Mouse (Mus musculus): ENCODE results near the gene Atraid. TPM values are rescaled to one million over a fixed set of nuclear protein-coding genes. Genes with fewer than 3 reads are reported as not detected.
"Not testable (repeated sequence)": the region's sequence is repeated elsewhere in the genome, so short reads cannot be mapped to it uniquely, and the experiment has no call there.

The Atraid gene
- total RNA-seq, 2 experiments from 2014 or later, result 64.1 to 113 TPM

DNA sequence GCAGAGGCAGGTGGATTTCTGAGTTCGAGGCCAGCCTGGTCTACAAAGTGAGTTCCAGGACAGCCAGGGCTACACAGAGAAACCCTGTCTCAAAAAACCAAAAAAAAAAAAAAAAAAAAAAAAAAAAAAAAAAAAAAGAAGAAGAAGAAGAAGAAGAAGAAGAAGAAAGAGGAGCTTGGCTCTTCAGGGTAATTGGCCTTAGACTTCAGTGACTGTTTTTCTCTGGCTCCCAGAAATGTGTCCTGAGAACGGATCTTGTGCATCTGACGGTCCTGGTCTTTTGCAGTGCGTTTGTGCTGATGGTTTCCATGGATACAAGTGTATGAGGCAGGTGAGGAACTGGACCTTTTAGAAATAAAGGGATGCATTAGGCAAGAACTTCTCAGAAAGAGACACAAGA is 5.6 kb downstream of the Atraid start:
- not testable (repeated sequence) for ATAC-seq (replicated peaks; ENCODE audit: poor library complexity)

DNA sequence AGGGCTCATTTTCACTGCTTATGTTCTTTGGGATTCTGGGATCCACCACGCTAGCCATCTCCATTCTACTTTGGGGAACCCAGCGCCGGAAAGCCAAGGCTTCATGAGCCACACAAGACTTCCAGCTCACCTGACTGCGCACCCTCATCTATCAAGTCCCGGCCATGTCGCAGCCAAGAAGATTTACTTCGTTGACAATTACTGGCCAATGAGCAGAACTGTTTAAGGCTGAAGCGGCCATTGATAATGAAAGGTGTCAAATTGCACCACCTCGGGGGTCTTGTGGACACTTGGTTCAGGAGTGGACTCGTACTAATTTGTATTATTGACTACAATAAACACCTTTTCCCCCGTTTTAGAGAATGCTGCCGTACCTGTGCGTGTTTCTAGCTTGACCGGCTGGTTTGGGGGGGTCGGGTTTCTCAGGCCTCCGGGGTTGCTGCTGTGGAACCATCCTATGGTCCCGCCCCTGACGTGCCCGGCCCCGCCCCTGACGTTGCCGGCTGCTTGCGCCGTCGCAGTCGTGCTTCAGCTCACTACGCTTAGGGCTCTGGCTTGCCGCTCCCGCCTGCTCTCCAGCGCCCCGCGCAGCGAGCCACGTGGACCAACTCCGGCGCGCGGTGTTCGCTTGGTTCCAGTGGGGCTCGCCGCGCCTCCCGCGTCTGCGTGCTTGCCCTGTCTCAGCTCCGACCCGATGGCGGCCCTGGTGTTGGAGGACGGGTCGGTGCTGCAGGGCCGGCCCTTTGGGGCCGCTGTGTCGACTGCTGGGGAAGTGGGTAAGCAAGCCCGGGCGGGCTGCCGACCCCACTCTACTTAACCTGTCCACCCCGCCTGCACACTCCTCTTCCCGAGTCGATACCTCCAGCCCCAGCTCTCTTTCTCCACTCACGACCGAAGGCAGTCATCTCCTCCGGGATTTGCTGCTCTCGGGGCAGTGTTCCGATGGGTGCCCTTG is 6.4 kb downstream of the Atraid start, which contains the start of gene Cad:
Cad (plus strand) TSS at position 520 of the 955 bp plus-strand sequence.
- ATAC-seq (replicated peaks; ENCODE audit: poor library complexity), result peak; percentile 97

DNA sequence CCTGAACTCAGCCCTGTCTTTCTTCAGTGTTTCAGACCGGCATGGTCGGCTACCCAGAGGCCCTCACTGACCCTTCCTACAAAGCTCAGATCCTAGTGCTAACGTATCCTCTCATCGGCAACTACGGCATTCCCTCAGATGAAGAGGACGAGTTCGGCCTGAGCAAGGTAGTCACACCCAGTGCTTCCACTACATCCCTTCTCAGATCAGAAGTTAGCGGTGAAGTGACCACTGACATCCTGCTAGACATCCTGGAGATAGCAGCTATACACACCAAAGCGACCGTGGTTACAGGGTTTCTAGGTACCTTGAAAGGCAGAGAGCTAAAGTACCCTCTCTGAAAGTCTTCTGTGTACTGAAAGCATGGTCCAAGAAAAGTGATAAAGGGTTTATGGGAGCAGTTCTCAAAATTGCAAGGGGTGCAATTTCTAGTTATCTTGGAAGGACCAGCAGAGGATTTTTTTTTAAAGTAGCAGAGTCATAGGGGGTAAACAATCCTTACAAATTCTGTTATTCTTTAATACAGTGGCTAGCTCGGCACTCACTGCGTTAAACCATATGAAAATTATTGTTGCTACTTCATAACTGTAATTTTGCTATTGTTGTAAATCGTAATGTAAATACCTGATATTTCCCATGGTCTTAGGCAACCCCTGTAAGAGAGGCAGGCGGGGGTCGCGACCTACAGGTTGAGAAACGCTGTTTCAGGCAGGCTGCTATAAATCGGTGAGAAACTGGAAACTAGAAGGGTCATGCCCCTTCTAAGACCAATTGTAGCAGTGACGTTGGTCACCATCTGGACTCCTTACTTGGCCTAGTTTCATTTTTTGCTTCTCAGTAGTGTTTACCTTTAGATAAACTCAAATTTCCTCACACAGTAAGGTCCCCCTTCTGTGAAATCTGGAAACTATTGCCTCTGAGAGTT is 7.4 kb downstream of the Atraid start:
- peak; percentile 15; the same call in 1 of the 2 replicates for ATAC-seq (replicated peaks; ENCODE audit: poor library complexity)

DNA sequence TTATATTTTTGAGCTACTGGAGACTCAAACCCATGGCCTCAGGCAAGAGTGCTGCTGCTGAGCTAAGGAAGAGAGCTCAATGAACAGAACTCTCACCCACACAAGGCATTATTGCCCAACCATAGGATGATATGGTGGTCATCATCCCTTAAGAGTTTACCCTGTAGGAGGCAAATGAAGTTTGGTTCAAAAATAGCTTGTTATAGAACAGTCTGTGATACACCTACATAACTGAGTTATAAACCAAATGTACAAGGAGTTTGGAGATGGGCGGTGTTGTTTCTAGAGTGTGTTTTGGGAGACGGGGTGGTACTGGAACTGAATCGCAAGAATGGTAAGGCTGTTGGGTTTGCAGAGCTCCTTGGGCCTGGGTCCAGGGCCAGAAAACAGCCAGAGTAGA is 21.7 kb downstream of the Atraid start:
- no peak for ATAC-seq (replicated peaks; ENCODE audit: poor library complexity)

DNA sequence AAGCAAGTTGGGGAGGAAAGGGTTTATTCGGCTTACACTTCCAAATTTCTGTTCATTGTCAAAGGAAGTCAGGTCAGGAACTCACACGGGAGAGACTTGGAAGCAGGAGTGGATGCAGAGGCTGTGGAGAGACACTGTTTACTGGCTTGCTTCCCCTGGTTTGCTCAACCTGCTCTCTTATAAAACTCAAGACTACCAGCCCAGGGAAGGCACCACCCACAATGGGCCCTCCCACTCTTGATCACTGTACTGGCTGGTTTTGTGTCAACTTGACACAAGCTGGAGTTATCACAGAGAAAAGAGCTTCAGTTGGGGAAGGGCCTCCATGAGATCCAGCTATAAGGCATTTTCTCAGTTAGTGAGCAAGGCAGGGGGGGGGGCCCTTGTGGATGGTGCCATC is 22.9 kb downstream of the Atraid start:
- ATAC-seq (replicated peaks; ENCODE audit: poor library complexity), result no peak

DNA sequence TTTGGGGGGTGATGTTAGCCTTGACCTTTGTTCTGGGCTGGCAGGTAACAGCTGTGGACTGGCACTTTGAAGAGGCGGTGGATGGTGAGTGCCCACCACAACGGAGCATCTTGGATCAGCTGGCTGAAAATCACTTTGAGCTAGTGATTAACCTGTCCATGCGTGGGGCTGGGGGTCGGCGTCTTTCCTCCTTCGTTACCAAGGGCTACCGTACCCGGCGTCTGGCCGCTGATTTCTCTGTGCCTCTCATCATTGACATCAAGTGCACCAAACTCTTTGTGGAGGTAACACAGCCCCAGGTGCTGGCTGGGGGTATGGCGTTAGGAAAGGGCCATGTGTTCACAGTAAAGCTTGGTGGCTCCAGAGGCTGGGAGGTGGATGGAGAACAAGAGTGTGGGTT is 23.7 kb downstream of the Atraid start:
- no peak for ATAC-seq (replicated peaks; ENCODE audit: poor library complexity)

DNA sequence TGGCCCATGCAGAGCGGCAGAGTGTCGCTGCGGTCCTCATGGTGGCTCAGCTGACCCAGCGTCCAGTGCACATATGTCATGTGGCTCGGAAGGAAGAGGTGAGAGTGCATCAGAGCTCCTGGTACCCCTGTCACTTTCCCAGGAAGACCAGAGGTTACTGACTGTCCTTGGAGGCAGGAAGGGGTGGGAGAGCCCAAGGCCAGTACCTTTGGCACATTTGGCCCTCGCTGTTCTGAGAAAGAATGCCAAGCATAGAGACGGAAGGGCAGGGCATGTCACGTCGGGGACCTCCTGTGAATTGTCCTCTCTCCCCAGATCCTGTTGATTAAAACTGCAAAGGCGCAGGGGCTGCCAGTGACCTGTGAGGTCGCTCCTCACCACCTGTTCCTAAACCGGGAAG is 25.1 kb downstream of the Atraid start:
- ATAC-seq (replicated peaks; ENCODE audit: poor library complexity), result no peak

DNA sequence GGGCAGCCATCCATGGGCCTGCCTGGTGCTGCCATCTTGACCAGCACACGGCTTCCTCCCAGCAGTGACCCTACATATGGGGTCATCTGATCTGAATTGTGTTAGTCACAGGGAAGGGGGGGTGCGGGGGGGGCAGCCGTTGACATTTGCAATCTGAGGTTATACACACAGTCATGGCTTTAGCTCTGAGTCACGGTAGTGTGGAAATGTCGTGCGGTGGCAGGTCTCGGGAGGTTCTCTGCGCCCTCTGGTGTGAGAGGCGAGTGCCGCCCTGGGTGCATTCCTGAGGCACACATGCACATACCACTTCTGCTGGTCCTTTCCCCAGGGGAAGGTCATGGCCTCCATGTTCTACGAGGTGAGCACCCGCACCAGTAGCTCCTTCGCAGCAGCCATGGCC is 28.2 kb downstream of the Atraid start:
- ATAC-seq (replicated peaks; ENCODE audit: poor library complexity), result no peak

DNA sequence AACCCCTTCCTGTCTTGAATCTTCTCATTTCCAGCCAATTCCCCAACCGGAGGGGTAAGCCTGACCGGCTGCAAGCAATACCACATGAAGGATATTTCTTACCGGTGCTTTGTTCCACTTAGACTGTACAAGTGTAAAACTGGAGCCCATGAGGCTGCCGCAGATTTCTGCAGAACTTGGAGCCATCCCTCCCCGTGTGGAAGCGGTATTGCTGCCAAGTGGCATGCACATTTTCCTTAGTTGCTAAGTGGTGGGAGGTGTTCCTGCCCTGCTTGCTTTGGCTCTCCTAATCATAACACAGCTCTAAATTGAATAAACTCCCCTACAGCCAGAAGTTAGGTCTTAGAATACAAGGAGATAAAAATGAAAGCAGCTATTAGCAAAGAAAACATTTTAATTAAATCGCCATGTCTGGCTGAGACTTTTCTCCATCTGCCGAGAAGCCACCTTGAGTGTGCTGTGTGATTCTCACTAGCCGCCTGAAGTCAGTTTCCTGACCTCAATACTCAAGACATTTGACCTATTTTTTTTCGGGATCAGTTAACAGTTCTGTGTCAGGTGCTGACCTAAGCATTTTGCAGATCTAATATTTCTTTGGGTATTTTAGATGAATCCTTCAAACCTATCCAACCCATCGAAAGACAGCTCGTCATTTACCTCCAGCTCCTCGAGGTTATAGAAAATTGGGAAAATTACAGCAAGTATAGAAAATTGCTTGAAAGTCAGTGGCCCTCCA is 32.1 kb downstream of the Atraid start:
- no peak for ATAC-seq (replicated peaks; ENCODE audit: poor library complexity)

DNA sequence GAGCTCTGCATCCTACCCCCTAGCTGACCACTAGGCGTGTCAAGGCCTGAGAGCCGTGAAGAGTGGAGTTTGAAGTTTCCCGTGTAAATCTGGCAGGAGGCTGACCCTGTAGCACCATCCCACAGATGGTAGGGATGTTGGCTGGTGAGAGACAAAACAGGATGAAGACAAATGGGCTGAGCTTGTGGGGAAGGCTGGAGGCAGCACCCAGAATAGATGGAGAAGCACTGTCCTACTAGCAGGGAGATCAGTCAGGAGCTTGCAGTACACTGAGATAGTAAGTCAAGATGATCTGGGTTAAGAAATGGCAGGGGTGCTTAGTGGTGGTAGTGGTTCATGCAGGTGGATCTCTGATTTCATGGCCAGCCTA is 32.7 kb downstream of the Atraid start:
- no peak for ATAC-seq (replicated peaks; ENCODE audit: poor library complexity)

DNA sequence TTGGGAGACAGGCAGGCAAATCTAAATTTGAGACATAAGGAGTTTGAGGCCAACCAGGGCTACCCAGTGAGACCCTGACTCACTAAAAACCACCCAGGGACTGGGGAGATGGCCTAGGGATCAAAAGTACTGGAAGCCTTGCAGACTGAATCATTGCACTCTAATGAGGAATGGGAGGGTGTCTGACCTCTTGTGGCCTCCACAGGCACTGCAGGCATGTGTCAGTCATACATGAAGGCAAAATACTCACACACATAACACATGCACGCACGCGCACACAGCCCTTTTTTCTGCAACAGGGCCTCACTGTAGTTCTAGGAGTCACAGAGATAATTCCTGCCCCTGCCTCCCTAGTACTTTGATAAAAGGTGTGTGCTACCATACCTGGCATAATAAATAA is 33.3 kb downstream of the Atraid start:
- ATAC-seq (replicated peaks; ENCODE audit: poor library complexity), result peak; percentile 77

DNA sequence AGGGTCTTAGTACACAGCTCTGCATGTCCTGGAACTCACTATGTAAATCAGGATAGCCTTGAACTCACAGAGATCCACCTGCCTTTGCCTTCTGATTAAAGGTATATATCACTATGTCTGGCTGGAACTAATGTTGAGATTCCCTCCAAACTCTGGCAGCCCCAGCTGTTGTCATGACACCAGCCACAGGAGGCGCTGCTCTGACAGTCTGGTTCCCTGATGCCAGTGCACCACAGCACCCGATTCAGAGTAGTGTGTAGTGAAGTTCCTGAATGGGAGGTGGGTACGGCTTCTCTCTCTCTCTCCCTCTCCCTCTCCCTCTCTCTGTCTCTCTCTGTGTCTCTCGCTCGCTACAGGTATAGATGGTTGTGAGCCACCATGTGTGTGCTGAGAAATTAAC is 34.2 kb downstream of the Atraid start:
- ATAC-seq (replicated peaks; ENCODE audit: poor library complexity), result peak; percentile 89

DNA sequence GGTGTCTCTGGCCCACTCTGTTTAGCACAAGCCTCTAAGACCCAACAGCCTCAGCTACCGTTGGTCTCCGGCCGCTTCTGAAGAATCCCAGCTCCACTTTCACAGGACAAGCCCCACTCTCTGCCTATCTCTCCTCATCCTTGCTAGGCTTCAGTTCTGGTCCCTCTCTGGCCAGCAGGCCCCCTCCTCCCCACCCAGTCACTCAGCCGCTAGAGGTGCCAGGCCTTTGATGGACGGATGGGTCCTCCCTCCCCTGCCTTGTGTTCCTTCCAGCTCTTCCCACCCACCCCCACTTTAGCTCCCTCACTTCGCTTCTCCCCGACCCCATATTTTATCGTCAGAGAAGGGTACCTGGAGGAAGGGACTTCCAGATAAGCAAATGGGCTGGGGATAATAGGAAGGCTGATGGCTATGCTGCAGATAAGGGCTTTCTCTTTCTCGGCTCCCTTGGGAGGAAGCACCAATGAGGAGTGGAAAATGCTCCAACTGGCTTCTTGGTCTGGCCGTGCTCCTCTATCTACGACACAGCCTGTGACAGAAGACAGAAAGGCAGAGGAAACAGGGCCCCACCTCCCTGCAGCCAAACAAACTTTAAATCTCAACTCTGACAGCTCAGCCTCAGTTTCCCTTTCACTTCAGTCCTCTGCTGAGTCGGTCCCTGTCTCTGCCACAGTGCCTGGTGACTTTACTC is 35.0 kb downstream of the Atraid start:
- no peak for ATAC-seq (replicated peaks; ENCODE audit: poor library complexity)

DNA sequence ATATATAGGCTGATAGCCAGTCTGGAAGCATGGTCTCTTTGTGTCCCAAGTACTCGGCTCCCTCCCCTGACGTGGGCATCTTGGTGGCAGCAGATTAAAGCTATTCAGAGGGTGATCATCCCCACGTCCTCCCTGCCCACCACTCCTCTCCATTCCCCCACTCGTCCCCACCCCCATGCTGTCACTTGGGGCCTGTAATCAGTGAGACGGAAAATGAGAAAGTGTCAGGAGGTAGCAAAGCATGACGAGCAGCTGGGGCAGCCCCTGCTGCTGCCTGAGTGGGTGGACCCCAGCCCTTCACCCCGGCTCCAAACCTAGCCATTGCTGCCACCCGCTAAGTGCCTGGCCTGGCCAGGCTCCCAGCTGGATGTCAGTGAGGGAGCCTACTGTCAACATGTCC is 35.8 kb downstream of the Atraid start:
- no peak for ATAC-seq (replicated peaks; ENCODE audit: poor library complexity)

DNA sequence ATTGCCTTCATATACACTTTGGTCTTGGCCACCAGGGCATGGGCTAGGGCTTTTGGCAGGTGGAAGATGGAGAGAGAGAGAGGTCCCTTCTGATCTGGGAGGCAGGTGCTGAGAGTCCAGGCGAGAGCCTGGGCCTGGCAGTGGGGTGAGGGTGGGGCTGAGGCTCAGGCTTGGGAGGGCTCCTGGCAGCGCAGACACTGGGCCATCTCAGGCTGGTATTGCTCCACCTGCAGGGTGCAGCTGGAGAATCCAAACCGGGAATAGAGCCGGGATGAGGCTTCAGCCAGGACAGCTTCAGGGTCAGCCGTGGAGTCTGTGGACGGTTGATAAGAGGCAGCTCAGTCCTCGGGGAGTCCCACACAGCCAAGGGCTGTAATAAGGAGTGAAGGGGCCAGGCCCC is 38.5 kb downstream of the Atraid start:
- no peak for ATAC-seq (replicated peaks; ENCODE audit: poor library complexity)

DNA sequence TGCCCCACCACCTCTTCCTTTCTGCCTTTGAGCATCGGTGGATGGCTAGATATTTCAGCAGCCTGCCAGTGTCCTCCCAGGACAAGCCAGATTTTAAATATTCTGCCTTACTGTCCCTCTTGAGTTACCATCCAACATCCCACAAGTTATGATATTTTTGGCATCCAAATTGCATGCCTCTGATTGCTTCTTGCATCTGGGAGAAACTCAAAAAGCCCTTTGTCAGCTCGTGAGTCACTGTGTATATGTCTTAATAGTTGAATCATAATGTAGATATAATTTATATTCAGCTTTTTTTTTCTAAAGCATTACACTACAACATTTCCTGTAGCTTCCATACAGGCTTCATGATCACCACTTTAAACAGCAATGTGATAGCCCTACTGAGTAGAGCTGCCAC is 39.0 kb downstream of the Atraid start:
- ATAC-seq (replicated peaks; ENCODE audit: poor library complexity), result no peak

DNA sequence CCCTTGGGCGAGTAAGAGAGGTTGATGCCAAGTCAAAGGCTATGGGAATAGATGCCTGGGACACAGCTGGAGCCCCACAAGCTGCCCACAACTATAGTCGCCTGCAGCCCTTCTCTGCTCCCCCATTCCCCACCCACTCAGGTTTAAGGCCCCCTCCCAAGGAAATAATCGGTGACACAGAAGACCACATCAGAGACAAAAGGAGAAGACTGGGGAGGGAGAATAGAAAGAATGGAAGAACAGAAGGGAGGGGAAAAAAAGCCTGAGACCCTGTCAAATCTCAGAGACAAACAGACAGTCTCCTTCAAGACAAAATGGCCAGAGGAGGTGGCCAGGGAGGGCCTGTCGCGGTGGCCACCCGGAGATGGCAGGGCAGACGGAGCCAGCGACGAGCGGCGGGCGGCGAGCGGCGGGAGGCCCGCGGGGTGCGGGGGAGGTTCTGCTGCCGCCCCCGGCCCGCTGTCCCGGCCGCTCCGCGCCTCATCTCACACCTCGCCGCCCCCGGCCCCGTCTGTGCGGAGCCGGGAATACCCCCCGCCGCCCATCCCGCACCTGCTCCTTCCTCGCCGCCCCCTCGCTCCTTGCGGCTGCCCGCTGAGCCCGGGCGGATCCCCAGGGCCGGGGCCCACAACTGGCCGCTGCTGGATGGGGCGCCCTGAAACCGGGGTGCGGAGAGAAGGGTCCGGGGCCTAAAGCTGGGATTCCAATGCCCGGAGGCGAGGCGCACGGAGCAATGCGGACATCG is 44.3 kb downstream of the Atraid start:
- ATAC-seq (replicated peaks; ENCODE audit: poor library complexity), result no peak

DNA sequence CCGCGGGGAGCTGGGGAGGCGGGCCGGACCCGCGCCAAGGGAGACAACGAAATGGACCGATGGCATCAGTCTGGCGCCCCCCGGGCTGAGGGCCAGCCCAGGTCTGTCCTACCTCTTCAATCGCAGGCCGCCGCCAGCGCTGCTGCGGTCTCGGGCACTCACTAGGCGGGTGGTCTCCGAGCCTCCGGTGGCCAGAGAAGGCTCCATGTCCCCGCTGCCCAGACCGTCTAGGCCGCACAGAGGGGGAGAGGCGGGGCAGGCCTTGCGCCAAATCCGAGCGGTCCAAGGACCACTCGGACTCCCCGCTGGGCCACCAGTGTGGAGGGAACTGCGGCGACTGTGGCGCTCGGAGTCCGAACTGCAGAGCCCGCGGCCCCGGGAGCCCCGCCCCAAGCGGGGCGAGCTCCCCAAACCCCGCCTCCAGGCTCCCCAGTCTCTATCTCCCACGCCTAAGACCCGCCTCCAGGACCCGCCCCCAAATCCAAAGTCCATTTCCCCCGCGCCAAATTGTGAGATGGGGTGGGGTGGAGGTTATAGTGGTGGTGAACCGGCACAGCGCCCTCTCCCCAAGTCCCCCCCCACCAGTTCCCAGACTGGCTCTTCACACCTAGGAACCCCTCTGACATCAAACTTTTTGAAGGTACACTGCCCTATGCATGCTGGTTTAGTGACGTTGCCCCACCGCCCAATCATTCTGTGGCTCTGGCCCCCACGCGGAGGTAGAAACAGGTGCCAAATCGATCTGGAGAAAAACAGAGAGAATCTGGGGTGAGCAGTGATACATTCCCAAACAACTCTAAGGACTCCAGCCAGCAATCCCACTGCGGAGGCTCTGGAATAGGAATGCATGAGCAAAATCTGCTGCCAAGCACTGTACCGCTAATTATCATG is 45.3 kb downstream of the Atraid start:
- no peak for ATAC-seq (replicated peaks; ENCODE audit: poor library complexity)

Measured in megakaryocyte progenitor cell, adult 5-6 weeks (primary cell).